Mouse (Mus musculus) forebrain, embryonic 11.5 days (tissue): Measurements from ENCODE around the gene Maf. TPM values are rescaled to one million over a fixed set of nuclear protein-coding genes. Genes with fewer than 3 reads are reported as not detected.

Experiments
- ATAC-seq: fragments of 200-750 bp; cut with Nextera tagmentation; replicated peaks from 2 replicates; pipeline ENCODE4 v1.8.0; 2017; ENCODE audit warnings: moderate TSS enrichment; ENCODE audit not compliant: low FRiP score
- DNase-seq: peaks from one replicate; pipeline ENCODE4 v3.0.0-alpha.2; 2017; ENCODE audit warnings: low spot score
- H3K27ac ChIP-seq: fragments of 300-500 bp; sonication (generic); 2 replicates; pipeline ENCODE4 v1.5.1; 2014; ENCODE audit warnings: low read depth, low read length
- H3K27me3 ChIP-seq: fragments of 300-500 bp; sonication (generic); 2 replicates; pipeline ENCODE4 v1.6.1; 2014; ENCODE audit warnings: mild to moderate bottlenecking, low read length, mixed read lengths; ENCODE audit not compliant: control insufficient read depth, insufficient read depth
- H3K36me3 ChIP-seq: fragments of 300-500 bp; sonication (generic); 2 replicates; pipeline ENCODE4 v1.6.1; 2014; ENCODE audit warnings: mild to moderate bottlenecking, low read length, moderate library complexity, mixed read lengths; ENCODE audit not compliant: control insufficient read depth, insufficient read depth
- H3K4me1 ChIP-seq: fragments of 300-500 bp; sonication (generic); replicated peaks from 2 replicates; pipeline ENCODE4 v1.6.1; 2014; ENCODE audit warnings: low read length, mixed read lengths; ENCODE audit not compliant: control insufficient read depth, insufficient read depth
- H3K4me2 ChIP-seq: fragments of 300-500 bp; sonication (generic); 2 replicates; pipeline ENCODE4 v1.6.1; 2014; ENCODE audit warnings: low read depth, mild to moderate bottlenecking, low read length, moderate library complexity, mixed read lengths; ENCODE audit not compliant: severe bottlenecking
- H3K4me3 ChIP-seq: fragments of 300-500 bp; sonication (generic); 2 replicates; pipeline ENCODE4 v1.5.1; 2014; ENCODE audit warnings: low read depth, low read length
- H3K9ac ChIP-seq: fragments of 300-500 bp; sonication (generic); 2 replicates; pipeline ENCODE4 v1.6.1; 2014; ENCODE audit warnings: low read length
- H3K9me3 ChIP-seq: fragments of 300-500 bp; sonication (generic); 2 replicates; pipeline ENCODE4 v1.6.1; 2016; ENCODE audit warnings: low read length, mixed read lengths; ENCODE audit not compliant: control insufficient read depth
- WGBS: fragments of 180-500 bp; shearing (Covaris S2); extraction: QIAGEN DNeasy Blood & Tissue Kit; methylation state at CpG from one replicate; pipeline ENCODE4 v1.1.7; 2014; 5-methylcytosine and 5-hydroxymethylcytosine counted together
- polyA plus RNA-seq: library from polyadenylated mRNA; unstranded; fragments of >200 nt; fragmentation: Nextera tagmentation; extraction: Ambion mirVana; gene quantifications from 2 replicates; pipeline ENCODE4 v1.2.1, GENCODE M21; 2014

The Maf gene
- polyA plus RNA-seq, 1 experiment from 2014 or later, result 4.0 TPM

- Histone ChIP-seq H3K27me3 (no peaks in the 10 kb centered on the region), H3K36me3 (no peaks in the 10 kb centered on the region), H3K4me3 (no peak overlapping the region), H3K9ac (no peak overlapping the region), H3K27ac (no peak overlapping the region), H3K9me3 (no peaks in the 10 kb centered on the region), H3K4me2 (no peak overlapping the region), H3K4me1 (no peaks in the 10 kb centered on the region)
- no peak for ATAC-seq
- no peak for DNase-seq
- WGBS, result 47% methylated on average over 3 of the region's 3 CpGs
These were observed 10.2 kb downstream of the Maf start for GRCm38 (mm10) chr8:115697410-115697809.

- Histone ChIP-seq H3K4me2 (no peak overlapping the region), H3K27ac (no peak overlapping the region), H3K9ac (no peak overlapping the region), H3K4me1 (no peaks in the 10 kb centered on the region), H3K9me3 (no peaks in the 10 kb centered on the region), H3K27me3 (no peaks in the 10 kb centered on the region), H3K4me3 (no peak overlapping the region), H3K36me3 (no peaks in the 10 kb centered on the region)
- 75% methylated on average over 4 of the region's 4 CpGs for WGBS
- DNase-seq (no peak), ATAC-seq (no peak)
These were observed 10.9 kb downstream of the Maf start for GRCm38 (mm10) chr8:115696661-115697060.

- no peak overlapping the region for H3K27ac ChIP-seq
- DNase-seq, result no peak
- H3K4me2 ChIP-seq, result no peak overlapping the region
- no peaks in the 10 kb centered on the region for H3K36me3 ChIP-seq
- 73% methylated on average over 9 of the region's 9 CpGs for WGBS
- no peaks in the 10 kb centered on the region for H3K27me3 ChIP-seq
- no peak for ATAC-seq
- H3K9me3 ChIP-seq, result no peaks in the 10 kb centered on the region
- peaks cover 5% of the 10 kb centered on the region for H3K4me1 ChIP-seq
- no peak overlapping the region for H3K9ac ChIP-seq
- no peak overlapping the region for H3K4me3 ChIP-seq
These were observed 20.2 kb downstream of the Maf start for GRCm38 (mm10) chr8:115687349-115687748.

GRCm38 (mm10) chr8:115683309-115683708 is 24.3 kb downstream of the Maf start:
- H3K4me2 ChIP-seq, result no peak overlapping the region
- peaks cover 2% of the 10 kb centered on the region; the same call in 1 of the 2 replicates for H3K4me1 ChIP-seq
- H3K27ac ChIP-seq, result no peak overlapping the region
- no peaks in the 10 kb centered on the region for H3K9me3 ChIP-seq
- no peak overlapping the region for H3K4me3 ChIP-seq
- no peaks in the 10 kb centered on the region for H3K27me3 ChIP-seq
- no peak for ATAC-seq
- H3K9ac ChIP-seq, result no peak overlapping the region
- no peak for DNase-seq
- 71% methylated on average over 7 of the region's 7 CpGs for WGBS
- H3K36me3 ChIP-seq, result no peaks in the 10 kb centered on the region

DNA sequence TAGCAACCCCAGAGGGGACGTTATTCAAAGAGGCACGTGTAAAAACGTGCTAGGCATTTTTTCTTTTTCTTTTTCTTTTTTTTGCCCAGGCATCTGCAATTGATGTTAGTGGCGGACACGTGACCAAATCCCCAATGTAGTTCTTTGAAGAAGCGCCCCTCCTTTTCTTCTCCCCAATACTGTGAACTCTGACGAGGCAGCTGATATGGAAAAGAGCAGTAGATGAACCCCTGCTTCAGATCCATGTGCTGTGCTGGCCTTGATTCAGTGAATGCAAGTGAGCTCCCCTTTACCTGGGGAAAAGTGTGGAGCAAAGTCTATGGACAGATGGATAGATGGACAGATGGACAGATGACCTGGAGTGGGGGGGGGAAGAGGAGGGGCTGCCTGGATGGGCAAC is 28.1 kb downstream of the Maf start:
- WGBS, result 73% methylated on average over 7 of the region's 7 CpGs

GRCm38 (mm10) chr8:115664866-115665265 is 42.7 kb downstream of the Maf start:
- 95% methylated on average over 2 of the region's 2 CpGs for WGBS
- ATAC-seq (no peak), DNase-seq (no peak)
- Histone ChIP-seq H3K27me3 (no peaks in the 10 kb centered on the region), H3K4me3 (no peak overlapping the region), H3K27ac (no peak overlapping the region), H3K9me3 (no peaks in the 10 kb centered on the region), H3K4me1 (no peaks in the 10 kb centered on the region), H3K4me2 (no peak overlapping the region), H3K9ac (no peak overlapping the region), H3K36me3 (no peaks in the 10 kb centered on the region)

More for the DNA sequence above, 28.1 kb downstream of the Maf start:
- no peaks in the 10 kb centered on the region for H3K27me3 ChIP-seq
- no peaks in the 10 kb centered on the region for H3K36me3 ChIP-seq
- H3K4me1 ChIP-seq, result no peaks in the 10 kb centered on the region
- no peak overlapping the region for H3K9ac ChIP-seq
- no peak overlapping the region for H3K27ac ChIP-seq
- ATAC-seq (no peak), DNase-seq (no peak)
- no peak overlapping the region for H3K4me3 ChIP-seq
- H3K4me2 ChIP-seq, result no peak overlapping the region
- H3K9me3 ChIP-seq, result no peaks in the 10 kb centered on the region

DNA sequence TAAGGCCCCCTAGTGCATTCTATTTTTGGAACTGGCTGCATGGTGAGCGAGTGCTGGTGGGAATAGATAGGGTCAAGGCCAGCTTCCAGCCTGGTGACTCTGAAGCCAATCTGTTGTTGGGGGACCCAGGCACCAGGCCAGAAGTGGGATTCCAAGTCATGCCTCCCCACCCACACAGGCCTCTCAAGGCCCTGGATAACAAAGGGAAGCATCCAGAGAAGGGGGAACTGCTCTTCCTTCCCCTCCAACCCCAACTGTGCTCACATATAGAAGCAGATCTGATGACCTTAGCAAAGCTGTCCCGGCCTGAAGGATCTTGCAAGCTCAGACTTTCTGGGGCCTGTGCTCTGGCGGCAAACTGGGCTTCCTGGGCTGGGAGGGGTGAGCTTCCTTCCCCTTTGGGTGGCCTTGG is 57.5 kb downstream of the Maf start:
- H3K4me2 ChIP-seq, result no peak overlapping the region
- no peaks in the 10 kb centered on the region for H3K4me1 ChIP-seq
- no peaks in the 10 kb centered on the region for H3K36me3 ChIP-seq
- no peak overlapping the region for H3K9ac ChIP-seq
- DNase-seq (no peak), ATAC-seq (no peak)
- no peak overlapping the region for H3K27ac ChIP-seq
- H3K9me3 ChIP-seq, result no peaks in the 10 kb centered on the region
- 88% methylated on average over 3 of the region's 3 CpGs for WGBS
- no peak overlapping the region for H3K4me3 ChIP-seq
- no peaks in the 10 kb centered on the region for H3K27me3 ChIP-seq

- no peak overlapping the region for H3K4me3 ChIP-seq
- H3K9me3 ChIP-seq, result no peaks in the 10 kb centered on the region
- no peaks in the 10 kb centered on the region for H3K27me3 ChIP-seq
- WGBS, result 83% methylated on average over 1 of the region's 1 CpGs
- no peak for ATAC-seq
- H3K27ac ChIP-seq, result no peak overlapping the region
- no peaks in the 10 kb centered on the region for H3K4me1 ChIP-seq
- H3K4me2 ChIP-seq, result no peak overlapping the region
- no peak overlapping the region for H3K9ac ChIP-seq
- DNase-seq, result no peak
- no peaks in the 10 kb centered on the region for H3K36me3 ChIP-seq
These were observed 62.5 kb downstream of the Maf start for GRCm38 (mm10) chr8:115645139-115645538.

DNA sequence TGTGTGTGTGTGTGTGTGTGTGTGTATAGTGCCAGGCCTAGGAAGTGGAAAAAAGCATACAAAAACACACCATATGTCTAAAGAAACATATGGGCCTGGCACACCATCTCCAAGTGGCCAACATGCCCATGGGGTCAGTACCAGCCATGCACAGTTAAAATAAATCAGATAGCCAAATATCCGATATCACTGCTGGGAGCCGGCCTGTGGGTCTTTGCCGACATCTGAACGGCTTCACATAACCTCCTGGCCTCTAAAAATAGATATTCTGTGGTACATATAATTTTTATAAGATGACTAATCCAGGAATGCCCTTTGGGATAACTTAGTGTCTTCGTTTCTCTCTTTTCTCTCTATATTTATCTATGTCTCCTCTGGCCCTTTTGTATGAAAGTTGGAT is 65.7 kb downstream of the Maf start:
- ATAC-seq, result no peak
- WGBS, result 94% methylated on average over 5 of the region's 5 CpGs

More for the DNA sequence above, 65.7 kb downstream of the Maf start:
- Histone ChIP-seq H3K27ac (no peak overlapping the region), H3K36me3 (no peaks in the 10 kb centered on the region), H3K27me3 (no peaks in the 10 kb centered on the region), H3K4me3 (no peak overlapping the region), H3K9ac (no peak overlapping the region), H3K4me1 (no peaks in the 10 kb centered on the region), H3K9me3 (no peaks in the 10 kb centered on the region), H3K4me2 (no peak overlapping the region)
- no peak for DNase-seq
